Mouse (Mus musculus): ENCODE measurements around the gene Mdh1.
"Not testable (repeated sequence)": the region's sequence is repeated elsewhere in the genome, so short reads cannot be mapped to it uniquely, and the experiment has no call there.

The Mdh1 gene

DNA sequence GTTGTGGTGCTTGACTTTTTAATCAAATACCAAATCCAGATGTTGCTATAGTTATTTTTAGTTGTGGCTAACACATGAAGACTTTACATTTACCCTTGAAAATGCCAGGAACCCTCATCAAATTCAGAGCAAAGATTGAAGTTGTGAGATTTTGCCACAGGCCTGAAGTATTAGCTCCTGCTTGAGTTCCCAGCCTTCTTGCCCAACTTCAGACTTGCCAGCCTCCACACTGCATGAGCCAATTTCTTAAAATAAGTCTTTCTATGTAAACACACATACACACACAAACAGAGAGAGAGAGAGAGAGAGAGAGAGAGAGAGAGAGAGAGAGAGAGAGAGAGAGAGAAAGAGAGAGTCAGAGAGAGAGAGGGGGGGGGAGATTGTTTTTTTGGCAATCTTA, 26.2 kb downstream of the Mdh1 start:
- no peak for DNase-seq (ENCODE audit: inconsistent ontology term)

DNA sequence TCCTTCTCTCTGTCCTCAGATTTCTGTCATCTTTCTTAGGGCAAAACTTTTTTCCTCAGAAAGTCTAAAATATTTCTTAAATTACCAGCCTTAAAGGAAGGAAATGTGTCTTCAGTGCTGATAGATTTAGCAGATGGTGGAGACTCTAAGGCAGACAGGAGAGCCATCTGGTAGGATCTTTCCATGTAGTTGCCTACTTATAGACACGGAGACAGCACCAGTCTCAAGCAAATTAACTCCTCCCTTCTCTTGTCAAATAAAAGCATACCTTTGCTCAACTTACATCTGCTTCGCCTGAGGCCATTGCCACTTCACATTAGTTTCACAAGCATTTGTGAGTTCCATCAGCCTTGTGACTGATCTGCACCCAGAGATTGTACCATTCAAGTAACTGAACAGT, 27.1 kb downstream of the Mdh1 start:
- DNase-seq (ENCODE audit: inconsistent ontology term) = no peak

DNA sequence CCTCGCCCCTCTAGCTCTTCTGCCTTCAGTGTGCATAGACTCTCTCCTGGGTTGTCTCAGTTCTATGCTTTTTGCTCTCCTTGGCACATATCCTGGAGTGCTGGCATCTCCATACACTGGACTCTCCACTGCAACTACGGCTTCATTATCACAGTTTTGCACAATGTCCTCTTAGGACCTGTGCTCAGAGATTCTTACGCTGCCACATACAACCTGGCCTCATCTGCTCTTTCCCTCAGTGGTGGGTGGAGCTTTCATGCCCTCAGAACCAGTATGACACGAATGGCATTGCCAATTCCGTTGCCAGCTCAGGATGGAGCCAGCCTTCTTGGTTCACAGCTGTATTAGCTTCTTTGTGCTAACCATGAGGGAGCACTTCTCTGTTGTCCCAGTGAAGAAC, 29.4 kb downstream of the Mdh1 start:
- no peak for DNase-seq (ENCODE audit: inconsistent ontology term)

DNA sequence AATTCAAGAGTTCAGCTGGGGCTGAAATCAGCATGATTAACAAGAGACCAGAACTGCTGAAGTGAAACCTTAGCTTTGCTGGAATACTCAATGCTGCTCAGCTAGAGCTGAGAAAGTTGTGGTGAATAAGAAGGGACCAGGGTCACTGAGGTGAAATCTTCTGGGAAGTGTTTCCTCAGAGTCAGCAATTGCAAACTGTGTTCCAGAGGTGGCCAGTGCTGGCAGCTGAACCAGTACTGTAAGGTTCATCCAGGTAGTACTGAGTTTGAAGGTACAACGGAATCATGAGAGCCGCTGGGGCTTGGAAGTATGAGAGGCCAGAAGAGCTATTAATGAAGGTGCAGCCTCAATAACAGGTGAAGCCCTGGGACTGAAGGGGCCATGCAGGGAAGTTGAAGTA, 31.5 kb downstream of the Mdh1 start:
- DNase-seq (ENCODE audit: inconsistent ontology term) = no peak

GRCm38 (mm10) chr11:21540072-21540471, 32.1 kb downstream of the Mdh1 start:
- DNase-seq (ENCODE audit: inconsistent ontology term) = no peak

DNA sequence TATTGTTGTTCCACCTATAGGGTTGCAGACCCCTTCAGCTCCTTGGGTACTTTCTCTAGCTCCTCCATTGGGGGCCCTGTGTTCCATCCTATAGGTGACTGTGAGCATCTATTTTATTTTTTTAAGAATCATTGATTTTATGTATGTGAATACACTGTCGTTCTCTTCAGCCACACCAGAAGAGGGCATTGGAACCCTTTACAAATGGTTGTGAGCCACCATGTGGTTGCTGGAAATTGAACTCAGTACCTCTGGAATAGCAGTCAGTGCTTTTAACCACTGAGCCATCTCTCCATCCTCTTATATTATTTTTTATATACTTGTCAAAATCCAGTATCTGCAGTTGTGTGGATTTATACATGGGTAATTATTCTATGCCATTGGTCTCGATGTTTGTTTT, 41.3 kb downstream of the Mdh1 start:
- DNase-seq (ENCODE audit: inconsistent ontology term) = not testable (repeated sequence)

- no peak for DNase-seq (ENCODE audit: inconsistent ontology term)
Observed at GRCm38 (mm10) chr11:21528676-21529394, 43.3 kb downstream of the Mdh1 start.

DNA sequence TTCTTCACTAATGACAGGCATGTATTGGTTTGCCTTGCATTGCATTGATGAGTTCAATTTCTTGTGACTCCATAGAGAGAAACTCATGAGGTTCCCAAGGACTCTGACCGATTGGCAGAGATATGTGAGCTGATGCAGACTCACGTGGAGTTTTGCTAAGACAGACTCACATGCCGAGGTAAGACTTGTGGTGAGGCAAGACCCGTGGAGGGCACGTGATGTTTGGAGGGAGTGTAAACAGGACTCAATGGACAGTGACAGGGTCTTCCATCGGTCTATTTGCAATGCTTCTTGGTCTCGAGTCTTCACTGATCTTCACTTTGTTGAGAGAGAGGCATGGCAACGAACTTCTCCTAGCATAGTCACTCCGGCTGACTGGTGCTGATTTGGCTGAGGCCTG, 54.4 kb downstream of the Mdh1 start:
- DNase-seq (ENCODE audit: inconsistent ontology term) = no peak

- not testable (repeated sequence) for DNase-seq (ENCODE audit: inconsistent ontology term)
Observed at GRCm38 (mm10) chr11:21516396-21516795, 55.8 kb downstream of the Mdh1 start.

DNA sequence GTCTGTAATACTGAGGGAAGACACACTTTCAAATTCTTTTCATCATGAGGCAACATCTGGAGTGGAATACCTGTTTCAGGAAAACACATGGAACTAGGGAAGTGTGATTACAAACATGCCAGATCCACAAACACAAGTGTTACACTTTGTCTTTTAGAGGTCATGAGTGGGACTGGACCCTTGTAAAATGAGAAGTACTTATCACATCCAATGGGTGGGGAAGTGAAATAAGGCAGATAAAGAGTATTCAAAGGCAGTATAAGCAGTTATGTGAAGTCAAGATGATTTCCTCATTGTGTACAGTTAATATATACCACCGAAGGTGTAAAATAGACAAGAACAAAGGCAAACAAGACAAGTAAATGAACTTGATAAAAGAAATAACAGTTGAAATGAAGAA, 61.6 kb downstream of the Mdh1 start:
- not testable (repeated sequence) for DNase-seq (ENCODE audit: inconsistent ontology term)

DNA sequence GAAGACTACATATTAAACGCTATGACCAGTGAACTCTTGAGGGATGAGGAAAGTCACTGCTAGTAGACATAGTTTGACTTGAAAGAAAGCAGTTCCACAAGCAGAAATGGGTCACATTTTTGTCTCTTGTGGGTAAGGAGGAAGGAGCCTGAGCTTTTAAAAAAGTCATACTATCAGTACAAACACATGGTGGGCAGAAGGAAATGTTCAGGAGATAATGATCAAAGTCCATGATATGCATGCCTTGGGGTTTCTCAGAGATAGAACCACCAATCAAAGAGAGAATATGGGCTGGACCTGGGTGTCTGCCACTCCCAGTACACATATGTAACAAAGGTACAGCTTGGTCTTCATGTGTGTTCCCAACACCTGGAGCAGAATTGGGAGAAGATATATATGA, 63.5 kb downstream of the Mdh1 start:
- not testable (repeated sequence) for DNase-seq (ENCODE audit: inconsistent ontology term)

DNA sequence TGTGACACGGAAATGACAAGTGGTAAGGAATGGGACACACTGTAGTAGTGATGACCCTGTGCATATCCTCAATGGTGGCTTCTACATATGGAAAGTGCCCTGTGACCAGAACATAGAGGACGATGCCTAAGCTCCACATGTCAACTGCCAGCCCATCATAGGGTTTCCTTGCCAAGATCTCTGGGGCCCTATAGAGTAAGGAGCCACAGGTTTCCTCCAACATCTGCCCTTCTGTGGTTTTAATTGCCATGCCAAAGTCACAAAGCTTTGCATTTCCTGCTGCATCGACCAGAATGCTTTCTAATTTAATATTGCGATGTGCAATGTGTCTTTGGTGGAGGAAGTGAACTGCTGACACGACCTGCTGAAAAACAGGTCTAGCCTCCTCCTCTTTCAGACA, 65.1 kb downstream of the Mdh1 start:
- not testable (repeated sequence) for DNase-seq (ENCODE audit: inconsistent ontology term)
